Mouse (Mus musculus): ENCODE data around the gene Sytl3. TPM values are rescaled to one million over a fixed set of nuclear protein-coding genes. Genes with fewer than 3 reads are reported as not detected.

Sytl3 gene
- total RNA-seq, 1 experiment from 2014 or later, result 0.85 TPM

DNA sequence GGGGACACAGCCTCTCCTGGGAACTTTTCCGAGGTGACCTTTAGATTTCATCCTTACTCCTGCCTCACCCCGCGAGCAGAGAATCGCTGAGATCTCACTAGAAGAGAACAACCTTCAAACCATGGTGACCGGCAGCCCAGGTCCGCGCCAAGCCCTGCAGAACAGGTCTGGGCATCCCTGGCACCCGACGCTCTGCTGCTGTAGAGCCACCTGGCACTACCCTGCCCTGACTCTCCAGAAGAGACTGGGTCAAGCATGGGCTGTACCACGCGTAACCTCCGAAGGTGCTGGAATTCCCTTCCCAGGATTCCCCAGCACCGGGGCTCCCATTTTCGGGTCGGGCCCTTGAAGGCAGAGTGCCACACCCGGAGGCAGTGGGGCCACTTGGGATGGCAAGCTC lies 99.0 kb downstream of the Sytl3 start:
- no peak for DNase-seq

- DNase-seq, result no peak
Measured at GRCm38 (mm10) chr17:6758845-6759244, 100.0 kb downstream of the Sytl3 start.

DNA sequence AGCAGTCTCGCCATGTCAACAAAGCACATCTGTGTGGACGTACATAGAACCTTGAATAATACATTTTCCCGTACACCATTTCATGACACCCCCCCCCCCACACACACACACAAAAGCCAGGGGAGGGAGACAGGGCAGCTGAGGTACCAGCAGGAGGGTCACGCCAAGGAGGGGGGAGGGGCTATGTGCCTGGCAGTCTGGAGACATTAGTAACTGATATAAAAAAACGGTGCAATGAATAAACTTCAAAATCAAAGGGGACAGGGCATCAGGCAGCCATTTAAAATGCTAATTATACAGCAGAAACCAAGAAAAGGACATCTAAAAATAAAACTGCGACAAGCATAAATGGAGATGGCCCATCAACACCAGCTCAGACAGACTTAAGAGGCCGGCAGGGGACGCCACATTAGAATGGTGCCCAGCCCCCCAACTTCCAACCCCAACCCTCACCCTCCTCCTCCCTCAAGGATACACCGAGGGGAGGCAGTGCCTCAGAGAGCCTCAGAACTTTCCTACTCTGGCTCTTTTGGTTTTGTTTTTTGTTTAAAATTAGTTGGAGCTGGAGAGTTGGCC lies 100.9 kb downstream of the Sytl3 start:
- DNase-seq, result no peak

DNA sequence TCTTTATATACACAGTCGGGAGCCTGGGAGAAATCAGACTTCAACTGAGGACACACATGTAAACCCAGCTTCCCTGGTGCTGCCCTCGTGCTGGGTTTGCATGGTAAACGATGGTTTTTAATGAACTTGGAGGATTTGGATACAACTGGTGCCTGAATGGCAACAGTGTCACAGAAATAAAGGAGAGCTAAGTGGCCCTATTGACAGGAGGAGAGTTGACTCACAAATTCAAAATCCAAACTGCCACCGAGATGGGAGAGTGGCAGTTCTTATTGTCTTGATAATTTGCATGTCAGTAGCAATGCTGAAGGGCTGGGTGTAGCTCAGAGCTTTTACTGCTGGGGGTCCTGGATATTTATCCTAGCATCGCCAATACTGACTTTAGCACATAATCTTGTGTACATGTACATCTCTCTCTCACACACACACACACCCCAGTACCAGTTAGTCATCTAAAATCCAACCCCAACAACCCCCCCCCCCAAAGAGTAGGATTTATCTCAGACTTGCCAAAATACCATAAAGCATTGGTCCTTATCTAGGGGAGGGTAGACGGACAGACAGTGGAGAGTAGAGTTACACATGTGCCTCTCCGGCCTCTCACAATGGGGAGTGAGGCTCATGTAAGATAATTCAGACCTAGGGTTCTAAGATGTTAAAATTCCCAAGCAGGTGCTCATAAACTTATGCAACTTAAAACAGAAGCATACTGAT lies 104.8 kb downstream of the Sytl3 start:
- no peak for DNase-seq

DNA sequence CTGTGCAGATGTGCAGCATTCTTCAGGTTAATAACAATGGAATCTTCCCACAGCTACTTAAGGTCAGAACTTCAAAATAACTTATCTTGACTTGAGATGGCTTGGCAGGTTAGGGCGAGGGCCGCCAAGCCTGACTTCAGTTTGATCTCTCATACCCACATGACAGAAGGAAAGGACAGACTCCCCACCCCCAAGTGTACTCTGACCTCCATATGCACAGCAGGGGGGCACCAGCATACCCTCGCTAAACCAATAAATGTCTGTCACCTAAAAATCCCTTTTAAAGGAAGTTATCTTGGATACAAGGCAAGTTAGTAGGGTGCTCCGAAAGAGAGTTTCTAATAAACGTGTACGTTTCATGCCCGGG lies 105.3 kb downstream of the Sytl3 start:
- no peak for DNase-seq

DNA sequence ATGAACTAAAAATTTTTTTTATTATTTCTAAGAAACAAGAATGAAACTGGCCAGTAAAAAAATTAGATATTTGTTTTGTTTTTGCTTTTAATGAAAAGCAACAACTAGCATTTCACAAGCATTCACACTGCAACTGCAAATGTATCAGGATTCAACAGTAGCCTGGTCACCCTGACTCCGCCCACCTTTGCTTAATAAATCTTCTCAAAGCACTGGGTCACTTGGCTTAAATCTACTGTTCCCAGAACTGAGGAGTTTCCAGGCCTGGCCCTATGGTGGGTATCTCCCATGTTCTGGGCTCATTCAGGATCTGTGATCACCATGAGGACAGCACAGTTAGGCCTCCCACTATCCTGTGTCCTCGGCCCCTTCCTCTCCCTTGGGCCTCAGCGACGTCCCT lies 105.8 kb downstream of the Sytl3 start:
- DNase-seq, result peak; percentile 41

GRCm38 (mm10) chr17:6765886-6766285 lies 107.0 kb downstream of the Sytl3 start:
- DNase-seq, result no peak

- peak; percentile 32 for DNase-seq
Measured at GRCm38 (mm10) chr17:6766823-6767222, 107.9 kb downstream of the Sytl3 start.

- DNase-seq, result peak; percentile 31
Measured at GRCm38 (mm10) chr17:6767771-6768170, 108.9 kb downstream of the Sytl3 start.

- peak; percentile 35 for DNase-seq
Measured at GRCm38 (mm10) chr17:6768301-6768788, 109.5 kb downstream of the Sytl3 start.

- DNase-seq, result no peak
Measured at GRCm38 (mm10) chr17:6769602-6770001, 110.7 kb downstream of the Sytl3 start.

- no peak for DNase-seq
Measured at GRCm38 (mm10) chr17:6771661-6772489, 113.0 kb downstream of the Sytl3 start.

- no peak for DNase-seq
Measured at GRCm38 (mm10) chr17:6772490-6772773, 113.5 kb downstream of the Sytl3 start.

DNA sequence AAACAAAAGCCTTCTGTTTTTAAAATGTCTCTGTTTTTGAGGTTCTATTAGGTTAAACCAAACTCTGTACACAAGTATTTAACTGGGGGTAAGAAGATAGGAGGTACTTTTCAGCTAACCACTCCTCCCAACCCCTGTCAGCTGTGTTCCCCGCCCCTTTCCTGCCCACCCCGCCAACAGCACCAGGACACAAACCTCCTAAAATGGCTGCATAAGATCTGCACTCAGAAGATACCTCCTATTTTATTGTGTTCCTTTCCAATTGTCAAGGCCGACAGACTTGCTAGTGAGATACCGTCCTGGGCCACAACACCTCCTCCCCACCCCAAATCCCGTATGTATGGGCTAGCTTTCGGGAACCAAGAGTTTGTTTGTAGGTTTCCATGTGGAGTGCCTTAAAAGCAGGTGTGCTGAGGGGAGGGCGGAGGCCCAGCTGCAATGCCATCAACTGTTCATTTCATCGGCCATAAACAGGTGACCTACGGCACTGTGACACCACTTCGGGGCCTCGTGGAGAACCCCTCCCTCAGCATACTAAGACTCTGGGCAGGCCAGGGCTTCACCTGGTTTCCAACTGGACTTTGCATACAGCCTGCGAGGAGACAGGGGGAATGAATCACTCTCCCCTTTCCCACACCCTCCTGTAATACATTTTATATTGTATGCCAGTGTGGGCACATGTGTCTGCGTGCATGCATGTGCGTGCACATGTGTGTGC lies 114.5 kb downstream of the Sytl3 start:
- DNase-seq, result no peak

DNA sequence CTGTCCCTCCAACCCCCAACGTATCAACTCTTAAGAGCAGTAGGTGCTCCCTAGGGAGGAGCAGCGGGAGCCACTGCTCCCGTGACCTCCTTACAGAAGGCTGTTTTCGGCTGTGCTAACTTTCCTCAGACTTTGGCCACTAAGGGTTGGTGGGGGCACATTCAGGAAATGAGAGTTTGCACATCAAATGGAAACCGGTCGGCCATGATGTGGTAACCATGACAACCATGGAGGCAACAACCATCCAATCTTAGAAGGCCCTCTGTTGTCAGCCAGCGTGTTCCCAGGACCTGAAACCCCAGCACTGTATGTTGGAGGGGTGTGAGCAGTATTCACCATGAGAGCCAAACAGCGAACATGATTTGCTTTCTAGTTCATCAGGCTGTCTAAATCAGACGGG lies 116.3 kb downstream of the Sytl3 start:
- DNase-seq, result no peak

DNA sequence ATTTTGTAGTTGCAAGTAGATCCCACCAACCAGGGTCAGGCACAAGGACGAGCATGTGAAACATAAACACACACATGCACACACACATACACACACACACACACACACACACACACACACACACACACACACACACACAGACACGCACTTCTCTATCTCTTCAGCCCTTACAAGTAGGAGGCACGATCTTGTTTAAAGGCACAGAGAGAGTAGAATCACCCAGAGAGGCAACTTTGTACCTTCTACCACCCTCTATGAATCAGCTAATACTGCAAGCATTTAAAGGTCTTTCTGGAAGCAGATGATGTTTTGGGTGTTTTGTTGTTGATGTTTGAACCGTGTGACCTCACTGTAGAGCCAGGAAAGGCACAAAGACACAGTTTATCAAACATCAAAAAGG lies 116.8 kb downstream of the Sytl3 start:
- DNase-seq, result no peak

- no peak for DNase-seq
Measured at GRCm38 (mm10) chr17:6776123-6776522, 117.2 kb downstream of the Sytl3 start.

DNA sequence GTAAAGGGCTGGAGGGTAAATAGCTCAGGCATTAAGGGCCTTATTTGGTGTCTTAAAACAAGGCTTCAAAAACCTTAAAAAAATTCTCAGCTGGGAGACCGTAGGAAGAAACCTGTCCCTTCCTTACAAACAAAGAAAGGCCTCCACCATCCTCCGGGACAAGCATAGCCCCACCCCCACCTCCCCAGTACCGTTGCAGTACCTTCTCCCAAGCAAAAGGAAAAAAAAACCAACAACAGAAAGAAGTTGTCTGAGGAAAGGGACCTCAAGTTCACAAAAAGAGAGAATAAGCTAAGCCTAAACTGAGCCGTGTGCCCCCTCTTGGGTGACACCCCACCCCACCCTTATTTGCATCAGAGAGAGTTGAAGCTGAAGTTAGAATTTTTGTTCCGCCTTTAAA lies 117.7 kb downstream of the Sytl3 start:
- DNase-seq, result no peak

DNA sequence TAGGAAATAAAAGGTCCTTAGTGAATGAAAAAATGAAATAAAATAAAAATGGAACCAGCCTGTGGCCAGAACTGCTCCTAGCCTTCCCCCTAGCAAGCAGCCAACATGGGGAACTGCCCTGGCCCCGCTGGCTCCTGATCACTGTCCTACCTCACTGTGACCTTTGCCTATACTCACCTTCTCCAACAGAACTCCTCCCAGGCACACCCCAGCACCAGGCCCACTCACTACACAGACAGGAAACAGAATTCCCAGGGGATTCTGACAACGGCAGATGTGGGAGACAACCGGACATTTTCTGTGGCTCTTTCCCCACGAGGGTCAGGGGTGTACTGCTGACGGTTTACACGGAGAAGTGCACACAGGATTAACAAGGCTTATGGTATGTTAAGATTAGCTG lies 118.2 kb downstream of the Sytl3 start:
- DNase-seq, result no peak

- no peak for DNase-seq
Measured at GRCm38 (mm10) chr17:6777629-6778331, 118.9 kb downstream of the Sytl3 start.

GRCm38 (mm10) chr17:6778332-6778683 lies 119.4 kb downstream of the Sytl3 start:
- DNase-seq, result peak; percentile 59
